Mouse (Mus musculus): Measurements from ENCODE around the gene Dnmbp.

The Dnmbp gene

GRCm38 (mm10) chr19:43874351-43874750 lies 65.6 kb downstream of the Dnmbp start:
- no peak for DNase-seq

GRCm38 (mm10) chr19:43870418-43870817 lies 69.6 kb downstream of the Dnmbp start:
- DNase-seq, result no peak

GRCm38 (mm10) chr19:43857347-43857746 lies 82.6 kb downstream of the Dnmbp start:
- no peak for DNase-seq

GRCm38 (mm10) chr19:43852837-43853545 lies 87.0 kb downstream of the Dnmbp start:
- DNase-seq, result no peak

- peak; percentile 19 for DNase-seq
Observed at GRCm38 (mm10) chr19:43851996-43852630, 87.9 kb downstream of the Dnmbp start.

GRCm38 (mm10) chr19:43850026-43850425 lies 90.0 kb downstream of the Dnmbp start:
- DNase-seq, result no peak

- DNase-seq, result no peak
Observed at GRCm38 (mm10) chr19:43847966-43848365, 92.0 kb downstream of the Dnmbp start.

- no peak for DNase-seq
Observed at GRCm38 (mm10) chr19:43847056-43847455, 92.9 kb downstream of the Dnmbp start.

- no peak for DNase-seq
Observed at GRCm38 (mm10) chr19:43845331-43845908, 94.6 kb downstream of the Dnmbp start.

GRCm38 (mm10) chr19:43843184-43843583 lies 96.8 kb downstream of the Dnmbp start:
- no peak for DNase-seq

GRCm38 (mm10) chr19:43832425-43833069 lies 107.4 kb downstream of the Dnmbp start:
- DNase-seq, result peak; percentile 52

GRCm38 (mm10) chr19:43826855-43827254 lies 113.1 kb downstream of the Dnmbp start:
- no peak for DNase-seq

- no peak for DNase-seq
Observed at GRCm38 (mm10) chr19:43815661-43816414, 124.2 kb downstream of the Dnmbp start.

GRCm38 (mm10) chr19:43813315-43813714 lies 126.7 kb downstream of the Dnmbp start:
- DNase-seq, result no peak

GRCm38 (mm10) chr19:43811419-43811818 lies 128.6 kb downstream of the Dnmbp start:
- no peak for DNase-seq

GRCm38 (mm10) chr19:43809331-43809730 lies 130.7 kb downstream of the Dnmbp start:
- no peak for DNase-seq

- no peak for DNase-seq
Observed at GRCm38 (mm10) chr19:43803866-43804265, 136.1 kb downstream of the Dnmbp start.

GRCm38 (mm10) chr19:43801427-43802051 lies 138.5 kb downstream of the Dnmbp start:
- DNase-seq, result no peak

GRCm38 (mm10) chr19:43797216-43797615 lies 142.8 kb downstream of the Dnmbp start:
- DNase-seq, result no peak
